Comparison of ENCODE assay signal across 15 mouse cellular contexts in the genomic region with DNA sequence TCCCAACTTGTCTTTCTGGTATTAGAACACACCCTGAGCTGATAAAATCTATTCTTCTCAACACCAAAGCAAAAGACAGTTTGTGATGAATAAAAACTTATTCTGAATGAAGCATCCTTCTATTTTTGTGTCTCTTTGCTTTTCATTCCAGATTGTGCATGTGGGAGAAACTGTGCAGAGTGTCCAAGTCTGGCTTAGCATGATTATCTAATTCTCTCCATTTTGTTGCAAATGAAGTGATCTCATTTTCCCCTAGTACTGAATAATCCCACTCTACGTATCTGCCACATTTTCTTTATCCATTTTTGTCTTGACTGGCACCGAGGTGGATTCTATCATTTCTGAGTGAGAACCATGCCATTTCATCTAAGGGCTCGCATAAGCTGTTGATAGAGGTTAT. TPM values are rescaled to one million over a fixed set of nuclear protein-coding genes. Genes with fewer than 3 reads are reported as not detected.
"Had no signal": no experiment of that assay in that cellular context is flagged by ENCODE, and none has a peak within 500 bp of the region (broad histone marks: within the 10 kb centered on the region; RNA-seq: fewer than 3 reads in every experiment).

No protein-coding gene starts in this region.

- H3K4me2 ChIP-seq: liver, embryonic 11.5 days; liver, embryonic 15.5 days; midbrain, embryonic 13.5 days had no signal

- DNase-seq: kidney, adult 2 months; kidney, postnatal 36 days; lung, adult 2 months; lung, postnatal 36 days; thymus, adult 18-20 months; thymus, postnatal 14 days had no signal

- H3K27me3 ChIP-seq: midbrain, embryonic 13.5 days had no signal

- H3K36me3 ChIP-seq: limb, embryonic 10.5 days; liver, embryonic 15.5 days; midbrain, embryonic 13.5 days had no signal

- H3K4me3 ChIP-seq: limb, embryonic 10.5 days; liver, embryonic 15.5 days; midbrain, embryonic 13.5 days had no signal

- ATAC-seq: intestine, embryonic 16.5 days; lung, postnatal 0 days; midbrain, embryonic 13.5 days had no signal

- H3K9me3 ChIP-seq: liver, embryonic 15.5 days; midbrain, embryonic 13.5 days had no signal

- H3K27ac ChIP-seq: kidney, postnatal 0 days; limb, embryonic 10.5 days; liver, embryonic 15.5 days; midbrain, embryonic 13.5 days; stomach, postnatal 0 days had no signal

- H3K9ac ChIP-seq: liver, embryonic 15.5 days; midbrain, embryonic 13.5 days had no signal

RNA-seq across cellular contexts. Expression of a gene that starts 4.0 kb away (rescaled TPM):
- total RNA-seq: megakaryocyte progenitor cell, adult 5-6 weeks had no signal
- polyA plus RNA-seq: liver, embryonic 15.5 days had no signal
